Mouse (Mus musculus): ENCODE data around the gene Emx2.

Gene Emx2

GRCm38 (mm10) chr19:59457951-59458742, at the start of gene Emx2:
Gene Emx2, plus strand, starts transcription at chr19:59458372.
- no peak for DNase-seq (ENCODE audit: low read depth, low spot score)

GRCm38 (mm10) chr19:59414128-59414527, 44.0 kb upstream of the Emx2 start:
- DNase-seq (ENCODE audit: low read depth, low spot score): no peak

- DNase-seq (ENCODE audit: low read depth, low spot score): peak; percentile 13
Observed at GRCm38 (mm10) chr19:59418024-59418423, 40.1 kb upstream of the Emx2 start.

- DNase-seq (ENCODE audit: low read depth, low spot score): no peak
Observed at GRCm38 (mm10) chr19:59418671-59419070, 39.5 kb upstream of the Emx2 start.

GRCm38 (mm10) chr19:59422393-59422792, 35.8 kb upstream of the Emx2 start:
- no peak for DNase-seq (ENCODE audit: low read depth, low spot score)

- DNase-seq (ENCODE audit: low read depth, low spot score): no peak
Observed at GRCm38 (mm10) chr19:59423685-59424084, 34.5 kb upstream of the Emx2 start.

GRCm38 (mm10) chr19:59424975-59425374, 33.2 kb upstream of the Emx2 start:
- DNase-seq (ENCODE audit: low read depth, low spot score): no peak

- DNase-seq (ENCODE audit: low read depth, low spot score): no peak
Observed at GRCm38 (mm10) chr19:59432286-59432685, 25.9 kb upstream of the Emx2 start.

GRCm38 (mm10) chr19:59450561-59451135, 7.5 kb upstream of the Emx2 start:
- no peak for DNase-seq (ENCODE audit: low read depth, low spot score)

GRCm38 (mm10) chr19:59451441-59451951, 6.7 kb upstream of the Emx2 start:
- DNase-seq (ENCODE audit: low read depth, low spot score): no peak

- DNase-seq (ENCODE audit: low read depth, low spot score): no peak
Observed at GRCm38 (mm10) chr19:59452321-59452720, 5.9 kb upstream of the Emx2 start.

GRCm38 (mm10) chr19:59453591-59453990, 4.6 kb upstream of the Emx2 start:
- no peak for DNase-seq (ENCODE audit: low read depth, low spot score)

GRCm38 (mm10) chr19:59454196-59454595, 4.0 kb upstream of the Emx2 start:
- no peak for DNase-seq (ENCODE audit: low read depth, low spot score)

GRCm38 (mm10) chr19:59455671-59456070, 2.5 kb upstream of the Emx2 start:
- no peak for DNase-seq (ENCODE audit: low read depth, low spot score)

GRCm38 (mm10) chr19:59457011-59457945, 894 bp upstream of the Emx2 start:
- DNase-seq (ENCODE audit: low read depth, low spot score): no peak

GRCm38 (mm10) chr19:59458743-59459135, 567 bp downstream of the Emx2 start:
- no peak for DNase-seq (ENCODE audit: low read depth, low spot score)

- no peak for DNase-seq (ENCODE audit: low read depth, low spot score)
Observed at GRCm38 (mm10) chr19:59459158-59459781, 1.1 kb downstream of the Emx2 start.

GRCm38 (mm10) chr19:59459811-59460241, 1.7 kb downstream of the Emx2 start:
- DNase-seq (ENCODE audit: low read depth, low spot score): no peak

GRCm38 (mm10) chr19:59460328-59461115, 2.4 kb downstream of the Emx2 start:
- DNase-seq (ENCODE audit: low read depth, low spot score): no peak
